Mouse (Mus musculus) thymus, postnatal 10 days (tissue): ENCODE measurements around the gene Brca2.
"Not testable (repeated sequence)": the region's sequence is repeated elsewhere in the genome, so short reads cannot be mapped to it uniquely, and the experiment has no call there.

Source experiments
- DNase-seq, 2 experiments: peaks; one replicate each; pipeline ENCODE4 v3.0.0; 2021; ENCODE audit warnings: low spot score in 2 of 2

Gene Brca2

DNA sequence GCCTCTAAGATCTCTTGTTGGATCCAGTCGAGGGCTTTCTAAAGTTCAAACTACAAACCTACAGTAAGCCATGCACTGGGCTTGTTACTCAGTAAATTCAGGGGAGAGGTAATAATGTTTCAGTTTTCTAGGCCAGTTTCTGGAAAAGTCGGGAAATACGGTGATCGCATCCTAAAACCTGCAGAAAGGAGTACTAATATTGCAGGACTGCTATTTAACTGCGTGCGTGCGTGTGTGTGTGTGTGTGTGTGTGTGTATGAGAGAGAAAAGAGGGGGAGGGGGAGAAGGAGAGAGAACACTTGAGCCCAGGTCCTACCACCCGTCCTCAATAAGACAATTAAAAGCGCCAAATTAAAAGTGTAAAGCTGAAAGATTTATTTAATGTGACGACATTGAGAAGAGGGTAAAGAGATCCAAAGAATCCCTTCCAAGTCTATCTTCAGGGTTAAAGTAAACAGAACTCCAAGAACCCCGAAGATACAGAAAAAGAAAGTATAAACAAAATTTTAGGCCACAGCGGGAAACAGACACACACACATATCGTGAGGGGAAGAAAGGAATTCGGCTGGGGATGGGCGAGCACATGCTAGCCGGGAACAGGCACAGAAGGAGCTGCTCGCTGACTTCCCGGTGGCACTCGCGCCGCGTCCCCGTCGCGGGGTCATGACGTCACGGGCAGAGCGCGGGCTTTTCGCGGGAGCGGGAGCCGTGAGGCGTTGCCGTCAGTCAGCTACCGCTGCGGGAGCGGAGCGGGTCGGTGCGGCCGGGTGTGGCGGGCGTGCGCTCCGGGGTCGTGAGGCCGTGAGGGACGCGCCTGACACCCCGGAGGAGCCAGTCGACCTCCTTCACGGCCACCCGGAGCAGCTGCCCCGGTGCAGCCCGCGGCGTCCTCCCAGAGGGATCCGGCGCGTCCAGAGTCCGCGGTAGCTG, at the start of gene Brca2:
TSS of gene Brca2 (plus strand) at position 694 of the 930 bp plus-strand sequence.
- peak; percentile 85 to 92 for DNase-seq

DNA sequence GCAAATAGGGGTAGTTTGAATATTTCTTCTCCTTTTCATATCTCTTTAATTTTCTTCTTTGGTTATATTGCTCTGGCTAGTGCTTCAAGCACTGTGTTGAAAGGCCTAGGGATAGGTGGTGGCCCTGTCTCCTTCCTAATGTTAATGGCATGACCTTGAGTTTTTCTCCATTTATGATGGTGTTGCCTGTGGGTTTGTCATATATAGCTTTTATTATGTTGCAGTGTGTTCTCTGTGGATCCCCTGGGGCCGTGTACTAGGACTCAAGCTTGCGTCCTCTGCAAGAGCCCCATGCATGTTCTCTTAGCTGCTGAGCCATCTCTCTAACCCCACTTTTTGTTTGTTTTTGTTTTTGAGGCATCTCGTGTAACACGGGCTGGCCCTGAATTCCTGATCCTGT, 45.1 kb upstream of the Brca2 start:
- DNase-seq, result no peak

DNA sequence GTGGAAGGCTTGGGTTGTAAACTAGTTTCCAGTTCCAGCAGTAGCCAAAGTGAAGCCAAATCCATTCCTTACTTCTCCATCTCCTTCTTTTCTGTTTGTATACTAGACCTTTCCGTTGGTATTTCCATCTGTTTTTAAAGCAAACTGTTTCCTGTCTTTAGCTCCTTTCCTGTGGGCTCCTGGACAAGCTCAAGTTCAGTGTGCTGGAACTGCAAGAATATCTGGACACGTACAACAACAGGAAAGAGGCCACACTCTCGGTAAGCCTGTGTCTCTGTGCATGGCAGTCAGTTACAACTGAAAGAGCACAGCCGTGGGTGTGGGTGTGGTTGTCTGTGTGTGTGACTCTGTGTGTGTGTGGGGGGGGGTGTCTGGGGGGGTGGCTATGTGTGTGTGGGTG, 43.8 kb upstream of the Brca2 start:
- DNase-seq, result no peak

DNA sequence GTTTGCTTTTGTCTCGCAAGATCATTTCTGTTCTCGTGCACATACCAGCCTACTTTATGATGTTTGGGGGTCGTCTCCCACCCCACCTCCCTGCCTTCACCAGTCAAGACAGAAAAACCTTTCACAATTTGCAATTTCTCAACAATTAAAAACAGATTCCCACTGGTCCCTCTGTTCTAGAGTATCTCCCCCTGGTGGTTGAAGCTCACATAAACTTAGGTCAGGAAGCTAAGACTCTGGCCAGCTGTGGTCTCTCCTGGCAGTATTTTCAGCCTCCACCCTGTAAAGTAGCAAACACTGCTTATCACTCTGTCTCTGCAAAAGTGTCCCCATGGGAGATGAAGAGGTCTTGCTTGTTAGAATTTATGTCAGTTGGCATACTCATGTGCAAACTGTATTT, 37.2 kb upstream of the Brca2 start:
- DNase-seq, result peak in 1 of 2 experiments; percentile 31

GRCm38 (mm10) chr5:150490285-150490684, 32.1 kb upstream of the Brca2 start:
- no peak for DNase-seq

- no peak for DNase-seq
These were observed 31.6 kb upstream of the Brca2 start for GRCm38 (mm10) chr5:150490821-150491220.

DNA sequence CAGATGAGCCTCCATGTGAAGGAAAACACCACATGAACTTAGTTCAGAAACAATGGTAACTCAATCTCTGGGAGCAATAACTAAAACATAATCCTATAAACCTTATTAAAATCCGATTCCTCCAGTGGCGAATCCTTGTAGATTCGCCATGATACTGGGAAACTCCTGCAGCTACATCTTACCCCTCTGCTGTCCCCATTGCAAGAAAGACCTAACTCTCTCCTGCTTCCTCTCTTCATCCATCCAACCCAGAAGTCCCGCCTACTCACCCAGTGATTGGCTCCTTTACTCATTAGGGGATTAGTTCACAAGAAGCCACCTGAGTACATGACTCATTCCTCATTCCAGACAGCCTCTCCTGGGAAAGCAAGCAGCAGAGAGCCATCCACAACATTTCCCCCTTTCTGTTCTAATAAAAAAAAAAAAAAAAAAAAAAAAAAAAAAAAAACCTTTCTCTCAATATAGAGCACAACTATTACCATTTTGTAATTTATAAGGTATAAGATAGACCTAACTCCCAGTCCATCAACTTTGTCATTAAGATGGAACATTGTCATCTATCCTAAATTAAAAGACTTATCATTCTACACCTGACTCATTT, 30.8 kb upstream of the Brca2 start:
- not testable (repeated sequence) for DNase-seq

DNA sequence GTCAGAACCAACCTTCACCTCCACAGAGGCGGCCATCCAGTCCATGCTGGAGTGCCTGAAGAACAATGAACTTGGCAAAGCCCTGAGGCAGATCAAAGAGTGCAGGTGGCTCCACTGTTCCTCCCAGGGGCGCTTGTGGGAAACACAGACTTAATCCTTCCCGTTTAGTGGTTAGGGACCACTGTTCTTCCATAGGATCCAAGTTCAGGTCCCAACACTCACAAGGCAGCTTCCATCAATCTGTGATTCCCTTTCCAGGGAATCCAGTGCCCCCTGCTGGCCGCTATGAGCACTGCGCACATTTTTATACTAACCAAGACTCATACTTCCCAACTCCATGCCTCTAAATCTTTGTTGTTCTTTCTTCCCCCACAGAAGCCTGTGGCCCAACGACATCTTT, 26.6 kb upstream of the Brca2 start:
- DNase-seq, result peak in 1 of 2 experiments; percentile 37

DNA sequence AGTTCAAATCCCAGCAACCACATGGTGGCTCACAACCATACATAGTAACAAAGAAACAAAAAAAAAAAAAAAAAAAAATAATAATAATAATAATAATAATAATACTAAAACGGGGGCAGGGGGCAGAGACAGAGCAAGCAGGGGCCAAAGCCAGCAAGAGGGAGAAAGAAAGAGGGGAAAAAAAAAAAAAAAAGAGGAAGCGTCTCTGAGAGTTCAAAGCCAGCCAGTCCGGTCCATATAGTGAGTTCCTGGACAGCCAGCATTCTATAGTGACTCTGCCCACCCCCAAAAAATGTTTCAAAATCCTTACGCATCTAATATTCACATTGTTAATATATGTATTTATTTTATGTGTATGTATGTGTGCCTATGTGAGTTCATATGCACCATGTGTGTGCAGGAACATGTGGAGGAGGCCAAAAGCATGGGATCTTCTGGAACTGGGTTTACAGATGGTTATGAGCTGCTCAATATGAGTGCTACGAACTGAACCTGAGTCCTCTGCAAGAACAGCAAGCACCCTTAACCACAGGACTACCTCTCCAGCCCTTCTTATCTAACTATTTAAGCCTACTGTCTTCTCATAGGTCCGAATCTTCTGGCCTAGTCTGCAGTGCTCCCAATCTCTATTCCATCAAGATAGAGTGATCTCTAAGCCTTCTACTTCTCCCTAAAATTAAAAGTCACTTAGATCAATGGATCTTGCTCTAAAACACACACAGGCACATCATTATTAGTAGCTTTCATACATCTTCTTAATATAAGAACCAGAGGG, 11.8 kb upstream of the Brca2 start:
- DNase-seq, result no peak

- no peak for DNase-seq
These were observed 9.2 kb upstream of the Brca2 start for GRCm38 (mm10) chr5:150513264-150513663.

- DNase-seq, result no peak
These were observed 8.4 kb upstream of the Brca2 start for GRCm38 (mm10) chr5:150514027-150514426.

GRCm38 (mm10) chr5:150518064-150518463, 4.4 kb upstream of the Brca2 start, which contains the start of gene Zar1l:
Gene Zar1l, minus strand, starts transcription at chr5:150518164.
- DNase-seq, result no peak

DNA sequence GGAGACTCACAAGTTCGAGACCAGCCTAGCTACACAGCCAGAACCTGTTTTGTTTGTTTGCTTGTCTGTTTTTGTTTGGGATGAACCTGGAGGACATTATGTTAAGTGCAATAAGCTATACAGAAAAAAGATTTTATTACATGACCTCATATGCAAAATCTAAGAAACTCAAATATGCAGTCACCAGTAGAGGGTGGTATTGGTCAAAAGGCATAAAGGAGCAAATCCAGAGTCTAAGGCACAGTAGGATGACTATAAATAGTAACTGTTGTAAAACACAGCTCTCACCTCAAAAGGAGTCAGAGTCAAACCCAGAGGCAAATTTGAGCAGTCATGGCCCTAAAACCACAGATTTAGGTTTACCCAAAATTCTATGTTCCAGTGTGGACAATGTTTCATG, 2.9 kb upstream of the Brca2 start:
- peak in 1 of 2 experiments; percentile 34 for DNase-seq

- DNase-seq, result no peak
These were observed 421 bp downstream of the Brca2 start for GRCm38 (mm10) chr5:150522867-150523234.

DNA sequence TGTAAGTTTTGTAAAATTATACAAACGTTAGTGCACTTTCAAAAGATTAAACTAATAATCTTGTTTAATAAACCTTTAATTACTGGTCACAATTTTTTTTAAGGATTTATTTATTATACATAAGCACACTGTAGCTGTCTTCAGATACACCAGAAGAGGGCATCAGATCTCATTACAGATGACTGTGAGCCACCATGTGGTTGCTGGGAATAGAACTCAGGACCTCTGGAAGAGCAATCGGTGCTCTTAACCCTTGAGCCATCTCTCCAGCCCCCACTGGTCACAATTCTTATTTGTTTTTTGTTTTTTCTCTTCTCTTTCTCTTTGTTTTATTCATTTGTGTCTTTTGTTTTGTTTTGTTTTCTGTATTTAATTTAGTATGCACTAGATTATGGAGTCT, 2.8 kb downstream of the Brca2 start:
- DNase-seq, result no peak

GRCm38 (mm10) chr5:150541302-150541701, 18.9 kb downstream of the Brca2 start:
- DNase-seq, result no peak

DNA sequence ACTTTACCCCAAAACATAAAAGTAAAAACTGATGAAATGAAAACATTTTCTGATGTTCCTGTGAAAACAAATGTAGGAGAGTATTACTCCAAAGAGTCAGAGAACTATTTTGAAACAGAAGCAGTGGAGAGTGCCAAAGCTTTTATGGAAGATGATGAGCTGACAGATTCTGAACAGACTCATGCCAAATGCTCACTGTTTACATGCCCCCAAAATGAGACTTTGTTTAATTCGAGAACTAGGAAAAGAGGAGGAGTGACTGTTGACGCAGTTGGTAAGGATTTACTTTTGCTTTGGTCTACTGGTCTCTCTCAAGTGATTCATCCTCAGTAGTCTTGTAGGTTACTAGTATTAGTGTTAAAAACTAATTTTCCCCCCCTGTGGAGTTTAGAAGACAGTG, 20.8 kb downstream of the Brca2 start:
- no peak for DNase-seq

DNA sequence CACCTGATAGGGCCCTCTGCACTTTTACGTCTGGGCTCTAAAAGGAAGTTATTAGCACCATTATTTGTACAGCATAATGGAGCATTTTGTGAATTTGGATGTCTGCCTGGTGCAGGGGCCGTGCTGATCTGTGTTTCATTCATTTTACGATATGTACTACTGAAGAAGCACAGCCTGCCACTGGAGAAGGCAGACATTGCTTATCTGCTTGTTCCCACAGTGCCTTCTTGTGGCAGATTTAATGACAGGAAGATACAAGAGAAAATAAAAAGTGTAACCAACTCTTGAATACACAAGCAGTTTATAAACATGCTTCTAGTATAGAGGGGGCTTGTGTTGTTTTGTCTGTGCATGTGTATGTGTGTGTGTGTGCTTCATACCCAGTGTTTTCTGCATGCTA, 29.2 kb downstream of the Brca2 start:
- no peak for DNase-seq

DNA sequence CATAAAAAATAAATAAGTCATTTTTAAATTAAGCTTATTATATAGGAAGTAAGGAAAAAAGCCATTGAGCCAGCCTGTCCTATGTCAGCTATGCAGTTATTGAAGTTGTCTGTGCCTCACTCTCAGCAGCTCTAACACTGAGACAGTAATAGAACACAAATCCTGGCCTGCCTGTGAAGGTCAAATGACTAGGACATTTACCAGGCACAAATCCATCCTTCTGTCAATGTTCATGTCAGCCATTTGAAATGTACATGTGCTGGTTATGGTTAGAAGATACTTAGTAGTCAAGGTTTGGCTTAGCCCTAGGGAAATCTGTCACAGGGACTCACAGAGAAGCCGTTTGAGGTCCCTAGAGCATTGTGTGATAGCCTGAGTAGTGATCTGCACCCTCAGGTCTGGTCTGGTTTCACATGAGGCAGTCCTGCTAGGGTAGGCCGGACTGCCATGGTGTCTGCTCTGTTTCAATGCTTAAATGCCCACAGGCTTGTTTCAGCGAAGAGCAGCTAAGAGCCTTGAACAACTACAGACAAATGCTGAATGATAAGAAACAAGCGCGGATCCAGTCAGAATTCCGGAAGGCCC, 37.2 kb downstream of the Brca2 start:
- DNase-seq, result no peak

- no peak for DNase-seq
These were observed 38.4 kb downstream of the Brca2 start for GRCm38 (mm10) chr5:150560851-150561250.

DNA sequence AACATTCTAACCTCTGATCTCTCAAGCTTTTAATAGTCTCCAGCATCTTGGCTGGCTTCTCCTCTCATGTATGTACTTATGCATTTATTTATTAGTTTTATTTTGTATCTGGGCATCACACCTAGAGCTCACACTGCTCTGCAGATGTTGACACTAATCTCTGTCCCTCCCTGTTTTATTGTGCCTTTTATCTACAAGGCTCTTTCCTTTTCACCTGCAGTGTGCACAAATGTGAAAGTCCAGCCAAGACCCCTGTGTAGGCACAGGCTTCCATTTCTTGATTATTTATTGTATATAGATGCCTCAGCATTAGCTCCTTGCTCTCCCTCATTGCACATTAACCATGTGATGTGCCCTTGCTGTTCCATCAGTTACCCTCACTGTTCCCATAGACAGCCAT, 38.9 kb downstream of the Brca2 start:
- no peak for DNase-seq

DNA sequence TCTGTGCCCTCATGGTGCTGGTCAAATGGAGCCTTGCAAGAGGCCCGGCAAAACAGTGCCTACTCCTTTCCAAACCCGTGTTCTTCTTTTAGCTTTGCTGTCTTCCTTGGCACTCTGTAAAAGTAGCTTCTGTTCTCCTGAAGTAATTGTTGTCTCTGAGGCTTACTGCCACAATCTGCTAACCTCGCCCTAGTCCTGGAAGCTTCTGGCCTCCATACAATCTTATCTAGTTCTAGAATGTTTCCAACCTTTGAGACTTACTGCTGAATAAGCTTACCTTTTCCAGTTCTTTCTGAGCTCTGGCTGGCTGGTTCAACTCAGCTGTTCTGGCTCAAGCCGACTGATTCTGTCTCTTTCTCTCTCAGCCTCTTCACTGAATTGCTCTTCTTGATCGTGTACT, 39.4 kb downstream of the Brca2 start:
- no peak for DNase-seq
